Mouse (Mus musculus): ENCODE results near the gene Cfap299. TPM values are rescaled to one million over a fixed set of nuclear protein-coding genes. Genes with fewer than 3 reads are reported as not detected.

Gene Cfap299
- total RNA-seq, 2 experiments from 2014 or later, result not detected

DNA sequence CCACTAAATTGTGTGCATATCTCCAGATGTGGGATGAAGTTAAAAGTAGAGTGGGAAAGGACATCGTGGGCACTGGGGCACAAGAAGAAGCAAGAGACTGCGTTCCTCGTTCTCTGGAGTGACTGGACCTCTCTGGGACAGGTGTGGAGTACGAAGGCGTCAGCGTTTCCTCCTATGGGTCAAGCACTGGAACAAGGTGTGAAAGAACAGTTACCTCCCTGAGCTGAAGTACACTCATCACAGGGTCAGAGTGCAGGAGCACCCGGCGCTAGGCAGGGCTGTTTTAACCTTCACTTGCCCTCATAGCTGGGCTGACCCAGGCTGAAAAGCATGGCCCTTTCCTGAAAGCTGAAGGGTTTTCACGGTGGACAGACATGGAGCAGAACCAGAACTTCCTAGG lies 504.7 kb downstream of the Cfap299 start:
- no peak for DNase-seq

- DNase-seq, result no peak
These were observed 505.2 kb downstream of the Cfap299 start for GRCm38 (mm10) chr5:98834300-98834699.

GRCm38 (mm10) chr5:98842600-98843310 lies 513.7 kb downstream of the Cfap299 start:
- no peak for DNase-seq

DNA sequence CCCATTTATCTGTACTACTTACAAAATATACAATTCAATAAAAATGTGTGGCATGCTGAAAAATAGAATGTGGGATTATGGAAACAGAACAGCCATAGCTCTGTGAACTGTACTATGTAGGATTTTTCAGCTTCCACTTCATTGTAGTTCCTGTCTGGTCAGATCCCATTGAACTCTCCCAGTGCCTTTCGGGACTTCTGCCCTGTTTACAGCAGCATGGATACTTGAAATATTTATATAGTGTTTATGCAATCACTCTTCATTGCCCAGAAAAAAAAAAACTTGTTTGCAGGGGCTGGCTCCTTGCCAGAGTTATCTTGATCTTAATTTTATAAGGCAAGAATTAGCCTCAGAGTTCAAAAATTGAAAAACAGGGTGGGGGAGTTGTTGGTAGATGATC lies 515.6 kb downstream of the Cfap299 start:
- no peak for DNase-seq

Small RNA genes within 50 kb of the gene (microRNA-seq; reads per million reads assigned to microRNA genes)
- gene Mir703, result not detected

Other genes starting within 250 kb of the Cfap299 start
- gene Prdm8, start 162.1 kb upstream of the Cfap299 start, total RNA-seq (2021), result under 1 TPM; 0.18 to 0.33 TPM
- gene Fgf5, start 75.1 kb upstream of the Cfap299 start, total RNA-seq (2021), result not detected
- not detected for gene Gm11111, start 223.4 kb downstream of the Cfap299 start, total RNA-seq (2021)